Mouse (Mus musculus) embryo, embryonic 9.5 days (tissue): Measurements from ENCODE around the gene Snapc1.
A peak's percentile ranks its signal among the peaks of the same experiment; 100 is the strongest.

Experiments
- DNase-seq: peaks from one replicate; pipeline ENCODE4 v3.0.0-alpha.2; 2017; ENCODE audit errors: extremely low spot score

The Snapc1 gene

DNA sequence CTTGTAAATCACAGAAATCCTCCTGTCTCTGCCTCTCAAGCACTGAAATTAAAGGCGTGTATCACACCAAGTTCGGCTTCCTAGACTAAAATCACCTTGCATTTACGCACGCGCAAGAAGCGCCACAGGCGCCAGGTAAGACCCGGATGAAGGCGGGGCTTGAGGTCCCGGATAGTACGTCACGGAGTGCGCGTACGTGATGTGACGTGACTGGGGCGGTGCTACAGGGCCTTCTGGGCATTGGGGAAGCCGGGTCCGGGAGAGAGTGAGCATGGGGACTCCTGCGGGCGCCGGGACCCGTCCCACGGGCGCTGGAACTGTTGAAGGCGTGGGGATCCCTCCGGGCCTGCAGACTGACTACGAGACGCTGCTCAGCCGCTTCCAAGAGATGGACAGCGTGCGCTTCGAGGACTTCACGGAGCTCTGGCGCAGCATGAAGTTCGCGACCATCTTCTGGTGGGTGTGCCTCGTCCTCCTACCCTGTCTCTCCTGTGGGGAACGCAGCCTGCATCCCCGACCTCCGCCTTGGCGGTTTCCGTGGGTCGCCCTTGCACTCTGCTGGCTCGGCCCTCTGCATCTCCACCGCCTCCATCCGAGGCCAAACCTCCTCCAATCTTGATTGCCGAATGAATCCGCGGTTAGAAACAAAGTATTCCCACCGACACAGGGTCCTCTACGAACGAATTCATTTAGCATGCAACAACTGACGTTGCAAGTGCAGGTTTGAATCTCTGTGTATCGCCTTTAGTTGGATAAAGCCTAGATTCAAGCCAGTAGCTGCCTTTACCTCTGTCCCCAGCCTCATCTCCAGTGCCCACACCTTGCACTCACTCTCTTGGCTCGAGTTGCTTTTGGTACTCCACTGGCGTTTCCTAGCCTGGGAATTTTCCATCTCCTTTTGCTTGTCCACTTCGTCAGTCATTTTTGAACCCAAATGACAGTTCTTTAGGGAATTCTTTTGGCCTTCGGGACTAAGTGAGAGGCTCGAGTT, at the start of gene Snapc1:
Snapc1 (plus strand) TSS at position 191 of the 991 bp plus-strand sequence.
- peak; percentile 97 for DNase-seq

DNA sequence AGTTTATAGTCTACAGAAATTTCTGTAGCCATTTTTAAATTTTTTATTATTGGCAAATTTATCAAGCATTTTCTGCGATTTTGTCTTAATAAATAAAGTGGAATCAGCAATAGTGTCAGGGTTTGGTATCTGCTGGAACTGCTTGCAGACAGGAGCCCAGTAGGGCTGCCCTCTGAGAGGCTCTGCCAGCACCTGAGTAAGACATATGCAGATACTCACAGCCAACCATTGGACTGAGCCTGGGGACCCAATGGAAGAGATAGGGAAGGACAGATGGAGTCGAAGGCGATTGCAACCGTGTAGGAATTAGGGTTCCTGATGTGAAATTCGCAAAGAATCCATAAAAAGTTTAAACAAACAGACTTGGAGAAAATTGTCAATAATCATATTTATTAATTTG, 45.8 kb upstream of the Snapc1 start:
- DNase-seq = no peak

- no peak for DNase-seq
Observed at GRCm38 (mm10) chr12:73930266-73930665, 34.0 kb upstream of the Snapc1 start.

- no peak for DNase-seq
Observed at GRCm38 (mm10) chr12:73931274-73931673, 33.0 kb upstream of the Snapc1 start.

GRCm38 (mm10) chr12:73934528-73934927, 29.8 kb upstream of the Snapc1 start:
- no peak for DNase-seq

DNA sequence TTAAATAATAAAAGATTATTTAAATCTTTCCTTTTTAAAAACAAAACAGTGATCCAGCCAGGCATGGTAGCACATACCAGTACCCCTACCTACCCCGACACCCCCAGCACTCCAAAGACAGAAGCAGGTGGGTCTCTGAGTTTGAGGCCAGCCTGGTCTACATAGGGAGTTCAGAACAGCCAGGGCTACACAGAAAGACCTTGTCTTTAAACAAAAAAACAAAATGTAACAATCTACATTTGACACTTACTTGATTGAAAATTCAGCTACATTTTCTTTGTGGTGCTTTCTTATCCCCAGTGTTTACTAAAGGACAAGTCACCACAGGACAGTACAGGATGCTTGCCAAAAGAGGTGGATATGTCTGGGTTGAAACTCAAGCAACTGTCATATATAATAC, 26.9 kb upstream of the Snapc1 start, which contains the start of gene Gm49321:
Gm49321 (plus strand) TSS at position 301 of the 400 bp plus-strand sequence.
- no peak for DNase-seq

DNA sequence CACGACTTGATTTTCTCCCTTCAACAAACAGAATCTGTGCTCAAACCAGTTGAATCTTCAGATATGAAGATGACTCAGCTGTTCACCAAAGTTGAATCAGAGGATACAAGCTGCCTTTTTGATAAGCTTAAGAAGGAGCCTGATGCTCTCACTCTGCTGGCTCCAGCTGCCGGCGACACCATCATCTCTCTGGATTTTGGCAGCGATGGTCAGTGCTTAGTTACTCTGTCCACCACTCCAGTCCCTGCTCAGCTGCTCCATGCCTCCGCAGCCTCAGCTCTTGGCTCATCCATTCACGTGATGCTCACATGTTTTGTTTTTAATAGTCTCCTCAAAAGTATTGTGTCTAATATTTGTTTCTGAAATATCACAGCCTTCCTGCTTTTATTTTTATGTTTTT, 24.7 kb upstream of the Snapc1 start:
- DNase-seq = no peak

- no peak for DNase-seq
Observed at GRCm38 (mm10) chr12:73948415-73948814, 15.9 kb upstream of the Snapc1 start.

GRCm38 (mm10) chr12:73949318-73950058, 14.8 kb upstream of the Snapc1 start:
- DNase-seq = peak; percentile 59

DNA sequence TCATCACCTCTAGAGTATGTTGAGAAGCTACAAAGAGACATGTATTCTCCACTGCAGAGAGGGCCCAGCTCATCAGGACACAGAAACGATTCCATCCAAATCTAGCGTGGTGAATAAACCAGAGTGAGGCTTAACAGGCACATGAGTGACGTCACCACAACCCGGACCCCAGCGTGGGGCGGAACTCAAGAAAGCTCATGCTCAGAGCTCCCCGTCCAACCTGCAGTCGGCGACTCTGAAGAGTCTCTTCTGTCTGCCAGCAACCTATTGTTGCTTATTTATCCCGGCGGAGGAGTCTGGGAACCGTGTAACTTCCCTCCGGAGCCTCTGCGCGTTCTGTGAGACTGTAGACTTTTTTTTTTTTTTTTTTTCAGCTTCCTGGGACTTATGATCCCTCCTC, 11.4 kb upstream of the Snapc1 start:
- DNase-seq = peak; percentile 45

DNA sequence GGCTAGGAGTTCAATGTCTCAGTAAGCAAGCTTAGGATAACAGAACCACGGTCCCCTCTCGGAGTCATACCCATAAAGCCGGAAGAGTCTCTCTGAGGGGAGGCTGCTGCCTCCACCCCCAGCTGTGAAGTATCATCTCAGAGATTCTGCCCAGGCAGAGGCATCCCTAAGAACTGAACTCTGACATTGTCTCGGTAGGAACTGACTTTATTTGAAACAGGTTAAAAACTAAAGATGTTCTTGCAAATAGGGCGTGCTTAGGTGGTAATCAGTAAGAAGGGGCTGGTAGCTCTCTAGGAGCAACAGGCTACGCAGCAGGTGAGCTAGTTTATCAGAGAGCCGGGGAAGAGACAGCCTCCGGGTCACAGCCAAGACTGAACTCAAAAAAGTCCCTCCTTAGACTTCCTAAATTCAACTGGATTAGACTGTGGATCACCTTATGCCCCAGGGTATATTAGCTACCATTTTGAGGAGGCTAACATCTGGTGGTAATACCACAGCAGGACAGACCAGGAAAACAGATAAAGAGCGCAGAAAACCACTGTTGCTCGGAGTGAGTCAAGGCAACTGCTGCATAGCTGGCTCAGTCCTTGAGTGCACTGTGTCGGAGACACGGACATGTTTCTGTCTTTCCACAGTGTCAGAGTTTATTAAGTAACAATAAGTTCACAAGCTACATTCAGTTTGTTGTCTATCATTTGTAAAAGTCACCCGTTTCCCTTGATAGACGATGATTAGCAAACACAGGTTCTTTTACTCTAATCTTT, 10.7 kb upstream of the Snapc1 start:
- DNase-seq = peak; percentile 24

GRCm38 (mm10) chr12:73954785-73955184, 9.5 kb upstream of the Snapc1 start:
- no peak for DNase-seq

- DNase-seq = no peak
Observed at GRCm38 (mm10) chr12:73957676-73958075, 6.6 kb upstream of the Snapc1 start.

- no peak for DNase-seq
Observed at GRCm38 (mm10) chr12:73958830-73959229, 5.5 kb upstream of the Snapc1 start.

DNA sequence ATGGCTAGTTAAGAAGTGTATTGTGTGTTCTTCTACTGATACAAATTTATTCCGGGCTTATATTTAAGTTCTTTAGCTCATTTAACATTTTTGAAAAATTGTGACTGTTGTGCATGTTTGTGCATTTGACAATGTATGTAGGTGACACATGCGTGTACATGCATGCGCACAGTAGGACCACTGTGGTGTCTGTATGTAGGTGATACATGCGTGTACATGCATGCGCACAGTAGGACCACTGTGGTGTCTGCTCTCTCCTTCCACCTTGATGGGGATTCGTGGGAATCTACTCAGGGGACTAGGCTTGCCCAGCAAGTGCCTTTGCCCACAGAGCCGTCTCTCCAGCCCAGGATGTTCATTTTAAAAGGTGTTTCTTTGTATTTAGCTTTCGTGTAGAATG, 4.9 kb downstream of the Snapc1 start:
- DNase-seq = no peak

DNA sequence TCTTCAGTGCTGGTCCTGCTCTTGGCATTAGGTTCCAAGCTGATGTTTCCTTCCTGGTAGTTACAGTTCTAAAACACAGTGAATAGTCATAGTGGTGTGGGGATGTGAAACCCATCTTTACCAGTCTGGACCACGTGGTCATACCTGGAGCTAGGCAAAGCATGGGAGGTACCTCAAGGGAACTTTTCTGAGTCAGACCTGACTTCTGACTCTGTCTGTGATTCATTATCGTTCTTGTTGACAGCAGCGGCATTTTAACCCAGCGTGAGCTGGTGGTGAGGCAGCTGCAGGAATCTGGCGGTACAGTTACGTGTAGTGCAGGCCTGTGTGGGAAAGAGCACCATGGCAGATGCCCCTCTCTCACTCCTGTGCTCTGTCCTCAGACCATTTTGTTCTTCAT, 10.3 kb downstream of the Snapc1 start:
- no peak for DNase-seq

DNA sequence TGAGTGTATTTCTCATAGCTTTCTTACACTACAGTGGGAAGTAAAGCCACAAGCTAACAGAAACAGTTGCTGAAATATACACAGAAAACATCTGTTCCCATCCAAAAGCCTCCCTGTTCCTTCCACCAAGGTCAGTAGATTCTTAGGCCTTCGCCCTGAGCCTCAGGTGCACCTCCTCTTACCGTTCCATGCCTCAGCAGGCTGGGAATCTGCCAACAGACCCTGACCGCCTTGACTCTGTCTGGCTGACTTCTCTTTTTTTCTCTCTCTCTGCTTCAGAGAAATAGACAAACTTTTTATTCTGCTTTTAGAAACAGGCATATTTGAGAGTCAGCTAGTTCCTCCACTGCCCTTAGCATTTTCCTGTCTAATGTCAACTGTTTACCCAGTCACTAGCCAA, 13.9 kb downstream of the Snapc1 start:
- DNase-seq = no peak

- DNase-seq = no peak
Observed at GRCm38 (mm10) chr12:73979667-73980066, 15.4 kb downstream of the Snapc1 start.

DNA sequence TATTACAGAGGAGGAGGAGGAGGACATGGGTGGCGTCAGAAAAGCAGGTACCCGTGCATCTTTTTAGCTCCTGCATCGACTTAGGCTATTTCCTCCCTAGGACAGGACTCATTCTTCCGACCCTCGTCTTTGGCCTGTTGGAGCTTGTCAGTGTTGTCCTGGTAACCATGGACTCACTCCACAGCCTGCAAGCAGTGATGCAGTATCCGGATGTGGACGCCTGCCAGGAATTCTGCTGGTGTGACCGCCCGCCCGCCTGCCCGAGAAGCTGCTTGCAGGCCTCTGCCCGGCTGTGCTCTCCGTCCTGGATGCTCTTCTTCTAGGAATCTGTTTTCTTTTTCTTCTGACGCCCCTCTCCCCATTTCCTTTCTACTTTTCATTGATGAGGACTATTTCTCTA, 18.3 kb downstream of the Snapc1 start:
- DNase-seq = no peak

DNA sequence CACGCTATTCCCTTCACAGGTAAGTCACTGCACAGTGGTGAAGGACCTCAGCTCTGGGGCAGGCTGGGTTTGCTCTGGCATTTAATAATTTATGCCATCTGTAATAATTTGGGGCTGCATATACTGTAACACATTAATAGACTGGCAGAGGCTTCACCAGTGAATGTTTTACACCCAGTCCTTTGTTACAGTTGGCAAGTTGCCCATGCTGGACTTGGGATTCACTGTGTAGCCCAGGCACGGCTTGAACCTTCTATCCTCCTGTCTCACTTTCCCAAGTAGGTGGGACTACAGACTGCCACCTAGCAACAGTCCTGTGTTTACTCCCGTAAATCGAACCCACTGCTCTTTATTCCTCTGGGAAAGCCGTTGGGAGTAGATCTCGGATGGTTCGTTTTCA, 22.0 kb downstream of the Snapc1 start:
- no peak for DNase-seq

DNA sequence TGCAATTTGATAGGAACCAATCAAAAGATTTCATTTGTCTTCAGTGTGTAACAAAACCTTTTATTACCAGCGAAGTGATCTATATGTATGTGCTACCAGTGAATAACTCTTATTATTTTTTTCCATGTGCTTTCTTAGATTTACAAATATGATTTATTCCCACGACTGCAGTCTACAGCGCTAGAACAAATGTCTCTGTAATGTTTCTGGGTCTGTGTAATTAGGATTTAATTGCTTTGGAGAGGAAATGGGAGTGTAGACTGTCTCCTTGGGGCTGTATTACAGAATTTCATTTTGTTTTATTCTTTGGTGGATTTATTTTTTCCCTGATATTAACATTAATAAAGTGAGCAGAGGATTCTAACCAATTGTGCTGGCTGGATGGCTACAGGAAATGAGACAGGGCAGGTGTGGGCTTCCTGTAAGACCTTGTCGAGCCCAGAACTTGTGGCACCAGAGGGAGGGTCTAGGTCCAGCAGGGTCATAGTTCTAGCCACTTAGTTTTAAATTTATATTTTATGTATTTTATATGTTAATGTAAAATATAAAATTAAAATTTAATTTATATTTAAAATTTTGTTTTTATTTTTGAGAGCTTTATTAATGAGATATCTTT, 24.2 kb downstream of the Snapc1 start:
- no peak for DNase-seq
